Mouse (Mus musculus): ENCODE results near the gene Ptrh2.

Ptrh2 gene

GRCm38 (mm10) chr11:86671041-86671675, 12.6 kb upstream of the Ptrh2 start:
- DNase-seq, result no peak

GRCm38 (mm10) chr11:86672772-86673171, 11.0 kb upstream of the Ptrh2 start:
- no peak for DNase-seq

- no peak for DNase-seq
Measured at GRCm38 (mm10) chr11:86675520-86675919, 8.3 kb upstream of the Ptrh2 start.

GRCm38 (mm10) chr11:86678957-86679356, 4.8 kb upstream of the Ptrh2 start:
- no peak for DNase-seq

GRCm38 (mm10) chr11:86680729-86681128, 3.1 kb upstream of the Ptrh2 start:
- no peak for DNase-seq

- DNase-seq, result no peak
Measured at GRCm38 (mm10) chr11:86681423-86681822, 2.4 kb upstream of the Ptrh2 start.

- DNase-seq, result no peak
Measured at GRCm38 (mm10) chr11:86682861-86683260, 924 bp upstream of the Ptrh2 start.

- DNase-seq, result no peak
Measured at GRCm38 (mm10) chr11:86684126-86685012, 584 bp downstream of the Ptrh2 start.

GRCm38 (mm10) chr11:86685366-86685765, 1.6 kb downstream of the Ptrh2 start:
- DNase-seq, result no peak

- no peak for DNase-seq
Measured at GRCm38 (mm10) chr11:86690383-86690782, 6.6 kb downstream of the Ptrh2 start.

- DNase-seq, result no peak
Measured at GRCm38 (mm10) chr11:86691482-86691881, 7.7 kb downstream of the Ptrh2 start.

- no peak for DNase-seq
Measured at GRCm38 (mm10) chr11:86691956-86692355, 8.2 kb downstream of the Ptrh2 start.

- DNase-seq, result no peak
Measured at GRCm38 (mm10) chr11:86692546-86692945, 8.8 kb downstream of the Ptrh2 start.

GRCm38 (mm10) chr11:86695461-86695860, 11.7 kb downstream of the Ptrh2 start:
- no peak for DNase-seq

- no peak for DNase-seq
Measured at GRCm38 (mm10) chr11:86701151-86701550, 17.4 kb downstream of the Ptrh2 start.

- no peak for DNase-seq
Measured at GRCm38 (mm10) chr11:86714606-86715005, 30.8 kb downstream of the Ptrh2 start.

GRCm38 (mm10) chr11:86717306-86718065, 33.7 kb downstream of the Ptrh2 start:
- DNase-seq, result no peak

- DNase-seq, result no peak
Measured at GRCm38 (mm10) chr11:86718369-86718768, 34.6 kb downstream of the Ptrh2 start.

GRCm38 (mm10) chr11:86719390-86719789, 35.6 kb downstream of the Ptrh2 start:
- no peak for DNase-seq

GRCm38 (mm10) chr11:86724004-86724403, 40.2 kb downstream of the Ptrh2 start:
- no peak for DNase-seq

GRCm38 (mm10) chr11:86724982-86725381, 41.2 kb downstream of the Ptrh2 start:
- DNase-seq, result no peak

- DNase-seq, result no peak
Measured at GRCm38 (mm10) chr11:86725607-86726006, 41.8 kb downstream of the Ptrh2 start.

- DNase-seq, result no peak
Measured at GRCm38 (mm10) chr11:86731443-86731842, 47.7 kb downstream of the Ptrh2 start.
